Mouse (Mus musculus) hindbrain, embryonic 10.5 days (tissue): ENCODE measurements at regions not wholly inside any gene's neighbourhood (a gene's known extent, or its start where the extent isn't known, plus 50 kb on each side); places are given as distances from the start of the nearest gene placed in this dataset.

Experiments
- DNase-seq: peaks from one replicate; pipeline ENCODE4 v3.0.0-alpha.2; 2017; ENCODE audit warnings: low spot score
- H3K27ac ChIP-seq: fragments of 300-500 bp; sonication (generic); 2 replicates; pipeline ENCODE4 v1.5.1; 2016; ENCODE audit warnings: mild to moderate bottlenecking, moderate library complexity
- H3K27me3 ChIP-seq: fragments of 300-500 bp; sonication (generic); 2 replicates; pipeline ENCODE4 v1.6.1; 2016; ENCODE audit warnings: mild to moderate bottlenecking; ENCODE audit not compliant: poor library complexity, insufficient read depth, severe bottlenecking
- H3K36me3 ChIP-seq: fragments of 300-500 bp; sonication (generic); 2 replicates; pipeline ENCODE4 v1.6.1; 2016; ENCODE audit warnings: mild to moderate bottlenecking, moderate library complexity
- H3K4me1 ChIP-seq: fragments of 300-500 bp; sonication (generic); replicated peaks from 2 replicates; pipeline ENCODE4 v1.6.1; 2016; ENCODE audit warnings: mild to moderate bottlenecking
- H3K4me3 ChIP-seq: fragments of 300-500 bp; sonication (generic); 2 replicates; pipeline ENCODE4 v1.5.1; 2016; ENCODE audit warnings: mild to moderate bottlenecking, moderate library complexity
- H3K9me3 ChIP-seq: fragments of 300-500 bp; sonication (generic); 2 replicates; pipeline ENCODE4 v1.6.1; 2016; ENCODE audit warnings: mild to moderate bottlenecking, moderate library complexity
- WGBS: fragments of 180-500 bp; shearing (Covaris S2); methylation state at CpG from one replicate; pipeline ENCODE4 v1.1.7; 2016; 5-methylcytosine and 5-hydroxymethylcytosine counted together

DNA sequence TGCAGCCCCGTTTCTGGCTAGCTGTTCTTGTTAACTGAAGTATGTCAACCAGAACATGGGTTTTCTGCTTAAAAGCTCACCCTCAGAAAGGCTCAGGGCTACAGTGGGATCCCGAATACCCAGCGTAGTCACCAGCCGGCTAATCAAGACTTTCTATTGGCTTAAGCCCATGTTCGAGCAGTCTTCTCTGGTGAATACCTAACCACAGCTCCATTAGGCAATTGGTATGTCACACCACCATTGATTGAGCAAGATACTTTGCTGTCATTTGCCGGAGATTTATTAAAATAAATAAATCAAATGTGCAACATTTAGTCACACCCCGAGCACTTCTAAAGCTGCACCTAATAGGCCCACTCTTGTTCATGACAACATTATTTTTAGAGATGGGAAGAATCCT, 162.5 kb downstream of the Cog6 start:
- DNase-seq: no peak
- H3K4me3 ChIP-seq: no peak overlapping the region
- 94% methylated on average over 7 of the region's 7 CpGs for WGBS
- H3K9me3 ChIP-seq: no peaks in the 10 kb centered on the region
- H3K27ac ChIP-seq: no peak overlapping the region
- H3K4me1 ChIP-seq: peaks cover 9% of the 10 kb centered on the region
- no peaks in the 10 kb centered on the region for H3K27me3 ChIP-seq
- H3K36me3 ChIP-seq: no peaks in the 10 kb centered on the region

DNA sequence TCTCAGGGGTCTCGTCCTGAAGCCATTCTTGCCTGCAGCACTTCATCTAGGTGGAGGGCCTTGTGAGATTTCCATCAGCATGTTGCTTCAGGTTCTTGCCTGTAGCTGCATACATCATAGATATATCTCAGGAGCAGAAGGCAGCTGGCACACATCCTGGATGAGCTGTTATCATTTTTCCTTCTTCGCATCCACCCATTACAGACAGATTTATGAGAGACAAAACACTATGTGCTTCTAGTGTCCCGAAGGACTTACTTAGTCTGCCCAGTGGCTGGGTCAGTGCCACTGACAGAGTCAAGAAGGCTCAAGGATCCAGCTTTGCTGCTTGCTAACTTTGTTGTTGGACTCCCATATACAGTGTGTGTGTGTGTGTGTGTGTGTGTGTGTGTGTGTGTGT, 163.9 kb downstream of the Cog6 start:
- Histone ChIP-seq H3K36me3 (no peaks in the 10 kb centered on the region), H3K9me3 (no peaks in the 10 kb centered on the region), H3K27ac (no peak overlapping the region), H3K27me3 (no peaks in the 10 kb centered on the region), H3K4me3 (no peak overlapping the region), H3K4me1 (peaks cover 9% of the 10 kb centered on the region)
- 86% methylated on average over 3 of the region's 3 CpGs for WGBS
- DNase-seq: no peak

DNA sequence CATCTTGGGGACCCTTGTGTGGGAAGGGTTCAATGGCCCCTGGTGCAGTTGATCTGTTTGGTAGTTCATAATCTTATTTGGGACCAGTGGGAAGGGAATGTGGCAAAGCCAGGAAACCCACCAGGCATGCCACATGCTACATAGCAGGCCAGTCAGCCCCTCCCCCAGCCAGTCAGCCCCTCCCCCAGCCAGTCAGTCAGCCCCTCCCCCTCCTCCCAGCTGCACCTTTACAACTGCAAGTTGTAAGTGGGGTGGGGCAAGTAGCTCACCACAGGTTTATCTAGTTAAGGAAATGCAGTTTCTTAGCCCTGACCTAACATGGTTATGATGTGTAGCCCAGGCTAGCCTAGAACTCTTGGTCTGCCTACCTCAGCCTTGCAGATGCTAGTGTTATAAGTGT, 171.9 kb downstream of the Cog6 start:
- DNase-seq: no peak
- Histone ChIP-seq H3K36me3 (no peaks in the 10 kb centered on the region), H3K4me1 (peaks cover 17% of the 10 kb centered on the region), H3K27ac (no peak overlapping the region), H3K27me3 (peaks cover 7% of the 10 kb centered on the region; the same call in 1 of the 2 replicates), H3K4me3 (no peak overlapping the region), H3K9me3 (no peaks in the 10 kb centered on the region)

DNA sequence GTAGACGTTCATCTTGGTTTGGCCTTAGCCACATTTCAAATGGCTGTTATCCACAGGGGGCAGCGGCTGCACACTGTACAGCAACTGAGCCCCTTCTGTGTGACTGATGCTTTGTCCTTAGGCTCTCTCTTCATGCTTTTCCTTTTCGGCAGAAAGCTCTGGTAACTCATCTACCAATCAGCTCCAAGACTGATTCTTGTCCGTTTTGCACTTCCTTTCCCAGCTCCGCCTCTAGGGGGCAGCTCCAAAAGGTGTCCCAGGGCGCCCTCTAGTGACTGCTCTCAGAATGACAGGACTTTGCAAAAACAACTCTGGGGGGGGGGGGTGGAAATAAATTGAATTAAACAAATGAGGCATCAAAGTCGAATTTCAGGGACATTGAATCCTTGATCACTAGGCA, 173.0 kb downstream of the Cog6 start:
- Histone ChIP-seq H3K27ac (no peak overlapping the region), H3K4me1 (peaks cover 20% of the 10 kb centered on the region), H3K27me3 (peaks cover 11% of the 10 kb centered on the region; the same call in 1 of the 2 replicates), H3K9me3 (no peaks in the 10 kb centered on the region), H3K36me3 (no peaks in the 10 kb centered on the region), H3K4me3 (no peak overlapping the region)
- WGBS: 30% methylated on average over 7 of the region's 7 CpGs
- DNase-seq: peak; percentile 77

DNA sequence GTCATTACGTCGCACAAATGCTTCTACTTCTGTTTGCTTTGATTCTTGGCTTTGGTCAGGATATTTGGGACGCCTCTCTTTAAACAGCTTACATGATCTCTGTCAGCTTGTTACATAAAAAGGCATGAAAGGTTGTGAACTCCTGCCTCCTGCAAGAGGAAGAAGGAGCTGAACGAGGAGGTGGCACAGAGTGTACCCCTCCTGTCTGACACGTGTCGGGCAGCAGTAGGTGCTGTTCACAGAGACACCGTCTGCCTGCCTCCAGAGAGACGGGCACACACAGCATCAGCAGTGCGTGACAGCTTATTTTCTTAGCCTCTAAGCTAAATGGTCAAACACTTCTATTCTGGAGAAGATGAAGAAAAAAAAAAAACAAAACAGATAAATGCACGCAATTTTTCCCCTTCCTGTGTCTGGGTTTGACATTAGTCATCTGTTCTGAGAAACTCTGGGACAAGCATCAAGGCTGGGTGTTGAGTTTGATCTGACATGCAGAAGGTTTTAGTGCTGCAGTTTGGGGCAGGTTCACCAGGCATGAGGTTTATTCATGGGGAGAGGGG, 174.1 kb downstream of the Cog6 start:
- no peaks in the 10 kb centered on the region for H3K9me3 ChIP-seq
- no peaks in the 10 kb centered on the region for H3K36me3 ChIP-seq
- H3K27me3 ChIP-seq: peaks cover 11% of the 10 kb centered on the region; the same call in 1 of the 2 replicates
- no peak overlapping the region for H3K4me3 ChIP-seq
- 80% methylated on average over 10 of the region's 10 CpGs for WGBS
- H3K4me1 ChIP-seq: peaks cover 30% of the 10 kb centered on the region
- no peak overlapping the region for H3K27ac ChIP-seq
- DNase-seq: no peak

DNA sequence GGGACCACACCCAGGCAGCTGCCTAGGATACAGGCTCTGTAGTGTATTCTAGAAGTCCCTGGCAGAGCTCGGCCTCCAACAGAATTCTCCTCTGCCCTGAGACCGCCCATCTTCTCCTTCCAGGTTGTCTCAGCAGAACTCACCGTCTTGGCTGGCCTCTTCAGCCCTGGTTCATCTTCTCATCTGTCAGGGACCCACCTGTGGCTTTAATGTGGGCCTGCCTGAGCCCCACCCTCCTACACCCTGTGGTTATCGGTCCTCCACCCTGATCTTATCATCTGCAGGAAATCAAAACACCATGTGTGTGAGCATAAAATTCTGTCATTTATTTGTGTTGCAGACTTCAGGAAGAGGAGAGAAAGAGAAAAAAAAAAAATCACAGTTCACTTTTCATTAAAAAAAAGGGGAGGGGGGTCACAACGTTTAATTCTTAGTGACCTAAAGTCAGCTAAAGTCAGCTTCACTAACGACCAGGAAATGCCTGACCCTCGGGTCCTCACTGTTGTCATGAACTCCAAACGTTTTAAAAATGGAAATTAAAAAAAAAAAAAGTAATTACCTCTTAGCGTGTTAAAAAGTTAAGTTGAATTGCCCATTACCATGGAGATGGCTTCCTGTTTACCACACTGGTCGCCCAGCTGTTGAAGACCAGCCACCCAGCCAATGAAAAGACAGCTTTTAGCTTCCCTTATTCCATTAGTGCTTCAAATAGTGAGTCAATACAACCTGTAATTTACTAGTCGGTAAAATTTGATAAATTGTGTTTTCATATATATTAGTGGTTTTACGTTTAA, 176.7 kb downstream of the Cog6 start:
- Histone ChIP-seq H3K4me1 (peaks cover 55% of the 10 kb centered on the region), H3K27me3 (peaks cover 11% of the 10 kb centered on the region; the same call in 1 of the 2 replicates), H3K9me3 (no peaks in the 10 kb centered on the region), H3K27ac (no peak overlapping the region), H3K4me3 (no peak overlapping the region), H3K36me3 (no peaks in the 10 kb centered on the region)
- 67% methylated on average over 12 of the region's 12 CpGs for WGBS
- DNase-seq: no peak

DNA sequence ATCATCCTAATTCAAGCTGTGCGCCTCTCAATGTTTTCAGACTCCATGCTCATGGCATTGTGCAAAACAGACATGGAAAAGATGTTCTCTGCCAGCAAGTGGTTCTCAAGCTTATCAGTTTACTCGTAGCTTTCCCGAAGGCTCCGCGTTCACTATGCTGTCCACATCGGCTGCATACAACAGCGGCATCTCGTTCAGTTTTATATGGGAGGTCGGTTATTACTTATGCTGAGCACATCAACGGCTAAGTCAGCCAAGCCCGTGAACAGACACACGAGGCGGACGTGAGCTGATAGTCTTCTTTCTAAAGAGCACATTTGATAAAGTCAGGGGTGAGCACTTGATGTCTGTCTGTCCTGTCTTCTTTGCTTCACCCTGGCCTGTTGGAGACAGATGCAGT, 179.0 kb downstream of the Cog6 start:
- H3K4me1 ChIP-seq: peaks cover 52% of the 10 kb centered on the region
- no peaks in the 10 kb centered on the region for H3K36me3 ChIP-seq
- H3K27ac ChIP-seq: peak overlapping the region; percentile 66
- 56% methylated on average over 14 of the region's 14 CpGs for WGBS
- H3K4me3 ChIP-seq: no peak overlapping the region
- peaks cover 11% of the 10 kb centered on the region; the same call in 1 of the 2 replicates for H3K27me3 ChIP-seq
- no peak for DNase-seq
- H3K9me3 ChIP-seq: no peaks in the 10 kb centered on the region

DNA sequence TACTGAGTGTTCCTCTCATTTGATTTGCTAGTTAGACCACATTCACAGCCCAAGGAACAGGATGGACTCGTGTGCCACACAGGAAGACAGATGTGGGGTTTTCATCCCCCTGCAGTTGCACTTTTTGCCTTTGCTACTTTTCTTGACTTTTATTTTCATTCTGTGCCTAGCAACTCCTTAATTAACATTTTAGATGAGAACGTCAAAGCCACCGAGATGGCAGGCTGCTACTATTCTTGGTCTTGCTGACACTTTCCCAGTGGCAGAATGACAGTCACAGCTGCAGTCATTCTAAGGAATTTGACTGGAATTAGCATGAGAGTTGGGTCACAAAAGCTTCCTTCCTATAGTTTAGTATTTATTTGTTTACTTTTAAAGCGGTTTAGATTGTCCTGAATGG, 179.5 kb downstream of the Cog6 start:
- no peak overlapping the region for H3K4me3 ChIP-seq
- H3K9me3 ChIP-seq: no peaks in the 10 kb centered on the region
- H3K27me3 ChIP-seq: peaks cover 11% of the 10 kb centered on the region; the same call in 1 of the 2 replicates
- WGBS: 20% methylated on average over 4 of the region's 4 CpGs
- no peak for DNase-seq
- peak overlapping the region; percentile 12; the same call in 1 of the 2 replicates for H3K27ac ChIP-seq
- H3K36me3 ChIP-seq: no peaks in the 10 kb centered on the region
- peaks cover 52% of the 10 kb centered on the region for H3K4me1 ChIP-seq

DNA sequence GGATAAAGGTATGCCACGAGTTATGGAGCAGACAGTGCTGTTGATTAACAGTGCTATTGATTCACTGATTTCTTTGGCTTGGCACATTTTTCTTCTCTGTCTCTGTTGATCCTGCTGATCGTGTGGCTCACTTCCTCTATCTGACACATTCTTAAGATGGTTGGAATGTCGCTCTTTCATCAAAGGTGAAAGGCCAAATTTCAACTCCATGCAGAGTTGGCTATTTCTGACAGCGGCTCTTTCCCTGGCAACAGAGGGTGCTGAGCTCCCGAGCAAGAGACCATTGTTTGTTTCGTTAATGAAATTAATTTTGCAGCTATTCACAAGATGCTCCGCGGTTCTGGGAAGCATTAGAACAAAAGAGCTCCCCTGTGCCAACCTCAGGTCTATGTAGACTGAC, 180.3 kb downstream of the Cog6 start:
- Histone ChIP-seq H3K27ac (no peak overlapping the region), H3K36me3 (no peaks in the 10 kb centered on the region), H3K27me3 (peaks cover 8% of the 10 kb centered on the region; the same call in 1 of the 2 replicates), H3K4me3 (no peak overlapping the region), H3K9me3 (no peaks in the 10 kb centered on the region), H3K4me1 (peaks cover 52% of the 10 kb centered on the region)
- 7% methylated on average over 8 of the region's 8 CpGs for WGBS
- DNase-seq: peak; percentile 43

DNA sequence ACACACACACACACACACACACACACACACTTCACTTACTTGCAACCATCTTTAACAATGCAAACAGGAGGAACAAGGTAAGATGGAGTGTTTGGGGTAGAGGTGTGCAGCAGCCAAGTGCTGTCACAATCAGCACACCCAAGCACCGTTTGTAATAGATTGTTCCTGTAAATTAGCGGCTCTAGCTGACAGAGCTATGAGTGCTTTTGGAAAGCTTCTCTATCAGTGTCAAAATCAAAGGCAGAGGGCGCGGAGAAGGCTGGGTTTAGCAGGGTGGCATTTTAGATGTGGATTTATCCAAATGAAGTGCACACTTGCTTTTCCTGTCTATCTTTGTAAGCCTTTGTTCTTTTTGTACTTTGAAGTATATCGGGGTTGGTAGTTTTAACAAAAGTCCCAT, 184.6 kb downstream of the Cog6 start:
- DNase-seq: no peak
- no peak overlapping the region for H3K4me3 ChIP-seq
- WGBS: 88% methylated on average over 5 of the region's 5 CpGs
- H3K27ac ChIP-seq: no peak overlapping the region
- peaks cover 26% of the 10 kb centered on the region for H3K4me1 ChIP-seq
- no peaks in the 10 kb centered on the region for H3K9me3 ChIP-seq
- H3K27me3 ChIP-seq: no peaks in the 10 kb centered on the region
- no peaks in the 10 kb centered on the region for H3K36me3 ChIP-seq

DNA sequence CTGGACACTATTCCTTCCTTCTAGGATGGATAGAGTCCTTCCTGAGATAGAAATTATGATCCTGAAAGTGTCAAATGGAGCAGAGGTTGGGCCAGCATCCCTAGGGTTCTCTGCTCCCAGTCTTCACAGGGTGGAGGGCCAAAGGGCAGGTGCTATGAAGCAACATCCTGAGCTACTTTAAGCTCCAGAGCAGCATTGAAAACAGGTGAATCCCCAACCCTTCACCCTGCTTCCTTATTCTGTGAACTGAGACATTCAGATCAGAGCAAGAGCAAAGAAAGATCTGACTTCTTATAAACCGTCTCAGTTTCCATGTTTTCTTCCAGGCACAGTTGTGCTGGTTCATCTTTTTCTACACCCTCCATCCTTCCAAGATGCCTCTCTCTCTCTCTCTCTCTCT, 185.1 kb downstream of the Cog6 start:
- no peaks in the 10 kb centered on the region for H3K27me3 ChIP-seq
- 92% methylated on average over 1 of the region's 1 CpGs for WGBS
- H3K27ac ChIP-seq: no peak overlapping the region
- no peak overlapping the region for H3K4me3 ChIP-seq
- H3K9me3 ChIP-seq: no peaks in the 10 kb centered on the region
- no peaks in the 10 kb centered on the region for H3K36me3 ChIP-seq
- peaks cover 22% of the 10 kb centered on the region for H3K4me1 ChIP-seq
- no peak for DNase-seq

DNA sequence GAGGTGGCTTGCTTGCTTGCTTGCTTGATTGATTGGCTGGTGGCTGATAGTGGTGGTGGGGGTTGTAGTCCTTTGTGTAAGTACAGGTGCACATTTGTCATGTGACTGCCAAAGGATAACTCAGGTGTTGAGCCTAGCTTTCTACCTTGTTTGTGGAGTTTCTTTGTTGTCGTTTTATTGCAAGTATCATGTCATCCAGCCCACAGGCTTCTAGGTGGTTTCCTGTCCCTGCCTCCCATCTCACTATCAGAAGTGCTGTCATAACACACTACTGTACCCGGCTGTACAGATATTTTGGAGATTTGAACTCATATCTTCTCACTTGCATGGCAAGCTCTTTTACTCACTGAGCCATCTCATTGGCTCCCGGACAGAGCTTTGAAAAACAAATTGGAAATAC, 186.9 kb downstream of the Cog6 start:
- no peaks in the 10 kb centered on the region for H3K9me3 ChIP-seq
- DNase-seq: no peak
- no peaks in the 10 kb centered on the region for H3K36me3 ChIP-seq
- H3K4me3 ChIP-seq: no peak overlapping the region
- 90% methylated on average over 3 of the region's 3 CpGs for WGBS
- H3K27me3 ChIP-seq: no peaks in the 10 kb centered on the region
- H3K27ac ChIP-seq: no peak overlapping the region
- H3K4me1 ChIP-seq: peaks cover 6% of the 10 kb centered on the region; the same call in 1 of the 2 replicates

DNA sequence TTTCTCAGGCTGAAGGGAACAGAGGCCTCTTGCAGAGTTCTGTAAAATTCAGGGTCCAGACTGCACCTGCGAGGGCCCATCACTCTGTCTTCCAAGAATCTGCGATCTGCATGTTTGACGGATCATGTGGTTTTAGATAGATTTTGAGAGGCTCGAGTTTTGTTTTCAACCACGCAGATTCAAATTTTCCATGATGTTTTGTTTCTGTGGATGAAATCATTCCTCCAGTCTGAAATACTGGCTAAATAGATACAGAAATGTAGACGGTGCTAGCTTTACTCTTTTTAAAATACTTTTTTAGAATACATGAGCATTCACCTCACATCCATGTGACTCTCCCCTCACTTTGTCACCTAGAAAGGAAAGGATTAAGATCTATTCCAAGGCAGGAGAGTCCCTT, 188.0 kb downstream of the Cog6 start:
- WGBS: 94% methylated on average over 6 of the region's 6 CpGs
- no peak for DNase-seq
- Histone ChIP-seq H3K36me3 (no peaks in the 10 kb centered on the region), H3K27ac (no peak overlapping the region), H3K27me3 (no peaks in the 10 kb centered on the region), H3K4me3 (no peak overlapping the region), H3K9me3 (no peaks in the 10 kb centered on the region), H3K4me1 (peaks cover 6% of the 10 kb centered on the region; the same call in 1 of the 2 replicates)
